Mouse (Mus musculus) testis, adult 2 months (tissue): Measurements from ENCODE around the gene Hipk1.

Source experiments
- CTCF ChIP-seq: fragments of 200-500 bp; IDR thresholded peaks from 2 replicates; pipeline ENCODE4 v1.5.1; 2012; ENCODE audit warnings: low read depth, mild to moderate bottlenecking, inconsistent platforms, low read length, moderate library complexity; ENCODE audit not compliant: control insufficient read depth, insufficient read depth, insufficient replicate concordance
- POLR2A ChIP-seq: fragments of 200-500 bp; IDR thresholded peaks from 2 replicates; pipeline ENCODE4 v1.6.1; 2012; ENCODE audit warnings: low read depth, mild to moderate bottlenecking, inconsistent platforms, low read length, moderate library complexity; ENCODE audit not compliant: control insufficient read depth

DNA sequence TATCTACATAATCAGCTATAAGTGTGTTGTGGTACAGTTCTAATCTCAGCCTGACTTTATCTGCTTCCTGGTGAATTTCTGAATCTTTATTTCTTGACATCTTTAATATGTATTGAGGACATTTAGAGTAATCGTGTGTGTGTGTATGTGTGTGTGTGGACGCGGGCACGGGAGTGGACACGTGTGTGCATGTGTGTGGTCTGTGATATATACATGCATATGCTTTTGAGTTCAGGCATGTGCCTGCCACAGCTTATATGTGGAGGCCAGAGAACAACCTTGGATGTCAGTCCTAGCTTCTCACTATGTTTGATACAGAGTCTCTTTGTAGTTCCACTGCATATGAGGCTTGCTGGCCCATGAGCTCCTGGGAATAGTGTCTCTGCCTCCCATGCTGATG lies 45.1 kb upstream of the Hipk1 start:
- TF ChIP-seq POLR2A = no peak
- TF ChIP-seq CTCF = no peak
